Mouse (Mus musculus): ENCODE data around the gene Man2b1. TPM values are rescaled to one million over a fixed set of nuclear protein-coding genes. Genes with fewer than 3 reads are reported as not detected.

The Man2b1 gene
- polyA plus RNA-seq, 1 experiment from 2014 or later: 40.1 TPM

GRCm38 (mm10) chr8:85088771-85089170 lies 5.7 kb downstream of the Man2b1 start:
- H3K4me2 ChIP-seq (ENCODE audit: low read length): no peak overlapping the region
- ATAC-seq (replicated peaks; ENCODE audit: low FRiP score, low read depth): no peak
- DNase-seq (ENCODE audit: low spot score): no peak
- no peak overlapping the region for H3K9ac ChIP-seq (ENCODE audit: low read depth, low read length)
- no peaks in the 10 kb centered on the region for H3K9me3 ChIP-seq (replicated peaks; ENCODE audit: low read length)
- no peaks in the 10 kb centered on the region for H3K27me3 ChIP-seq (ENCODE audit: insufficient read depth, low read length)
- no peak overlapping the region for H3K27ac ChIP-seq
- peaks cover 34% of the 10 kb centered on the region for H3K36me3 ChIP-seq (ENCODE audit: insufficient read depth, low read length)
- no peak overlapping the region for H3K4me3 ChIP-seq (replicated peaks; ENCODE audit: low read depth, low read length)
- H3K4me1 ChIP-seq (replicated peaks; ENCODE audit: insufficient read depth, low read length): no peaks in the 10 kb centered on the region; the same call in 1 of the 2 replicates
- no peak for TF ChIP-seq CTCF (IDR thresholded peaks at IDR 0.05; ENCODE audit: low read depth)
- 90% methylated on average over 2 of the region's 2 CpGs for WGBS

DNA sequence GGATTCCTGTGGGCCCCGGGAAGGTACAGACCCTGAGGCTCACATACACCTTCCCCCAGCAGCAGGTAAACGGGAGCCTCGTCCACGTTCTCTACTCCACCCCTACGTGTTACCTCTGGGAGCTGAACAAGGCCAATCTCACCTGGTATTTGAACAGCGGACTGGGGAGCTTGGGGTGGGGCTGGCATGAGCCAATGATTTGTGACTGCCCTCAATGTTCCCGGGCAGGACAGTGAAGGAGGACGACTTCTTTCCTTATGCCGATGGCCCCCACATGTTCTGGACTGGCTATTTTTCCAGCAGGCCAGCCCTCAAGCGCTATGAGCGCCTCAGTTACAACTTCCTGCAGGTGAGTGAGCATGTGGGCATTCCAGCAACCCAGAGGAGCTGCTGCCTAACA lies 7.8 kb downstream of the Man2b1 start:
- H3K9ac ChIP-seq (ENCODE audit: low read depth, low read length): no peak overlapping the region
- no peak for TF ChIP-seq CTCF (IDR thresholded peaks at IDR 0.05; ENCODE audit: low read depth)
- H3K4me1 ChIP-seq (replicated peaks; ENCODE audit: insufficient read depth, low read length): no peaks in the 10 kb centered on the region
- no peak overlapping the region for H3K4me2 ChIP-seq (ENCODE audit: low read length)
- ATAC-seq (replicated peaks; ENCODE audit: low FRiP score, low read depth) (no peak), DNase-seq (ENCODE audit: low spot score) (no peak)
- H3K27me3 ChIP-seq (ENCODE audit: insufficient read depth, low read length): no peaks in the 10 kb centered on the region
- peaks cover 43% of the 10 kb centered on the region; the same call in 1 of the 2 replicates for H3K36me3 ChIP-seq (ENCODE audit: insufficient read depth, low read length)
- H3K9me3 ChIP-seq (replicated peaks; ENCODE audit: low read length): no peaks in the 10 kb centered on the region
- no peak overlapping the region for H3K4me3 ChIP-seq (replicated peaks; ENCODE audit: low read depth, low read length)
- no peak overlapping the region for H3K27ac ChIP-seq
- WGBS: 89% methylated on average over 11 of the region's 11 CpGs

DNA sequence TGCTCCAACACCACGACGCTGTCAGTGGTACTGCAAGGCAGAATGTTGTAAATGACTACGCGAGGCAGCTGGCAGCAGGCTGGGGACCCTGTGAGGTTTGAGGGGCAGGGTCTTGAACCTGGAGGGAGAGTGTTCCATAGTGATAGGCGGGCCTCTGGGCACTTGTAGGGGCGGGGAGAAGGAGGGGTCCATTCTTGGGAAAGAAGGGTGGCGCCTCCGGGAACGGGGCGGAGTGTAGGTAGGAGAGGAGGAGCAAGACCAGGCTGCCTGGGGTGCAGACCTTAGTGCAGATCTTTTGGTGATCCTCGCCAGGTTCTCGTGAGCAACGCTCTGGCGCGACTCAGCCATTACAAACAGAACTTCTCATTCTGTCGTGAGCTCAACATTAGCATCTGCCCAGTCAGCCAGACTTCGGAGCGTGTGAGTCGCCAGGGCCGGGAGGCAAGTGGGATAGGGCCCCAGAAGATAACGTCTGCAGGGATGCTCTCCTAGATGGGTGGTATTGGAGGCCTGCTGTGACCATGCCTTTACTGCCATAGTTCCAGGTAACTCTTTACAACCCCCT lies 8.5 kb downstream of the Man2b1 start:
- no peak for ATAC-seq (replicated peaks; ENCODE audit: low FRiP score, low read depth)

DNA sequence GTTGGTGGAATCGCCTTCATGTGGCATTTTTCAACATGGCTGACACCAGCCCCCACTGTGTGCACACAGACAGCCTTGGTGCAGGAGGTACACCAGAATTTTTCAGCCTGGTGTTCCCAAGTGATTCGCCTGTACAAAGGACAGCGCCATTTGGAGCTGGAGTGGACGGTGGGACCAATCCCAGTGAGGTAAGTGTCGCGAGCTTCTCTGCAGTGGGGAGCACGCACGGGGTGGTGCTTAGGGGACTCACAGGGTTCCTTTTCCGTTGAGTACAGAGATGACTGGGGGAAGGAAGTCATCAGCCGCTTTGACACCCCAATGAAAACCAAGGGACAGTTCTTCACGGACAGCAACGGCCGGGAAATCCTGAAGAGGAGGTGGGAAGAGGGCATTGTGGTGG lies 12.0 kb downstream of the Man2b1 start:
- WGBS: 92% methylated on average over 13 of the region's 13 CpGs
- no peak overlapping the region for H3K4me3 ChIP-seq (replicated peaks; ENCODE audit: low read depth, low read length)

More for the DNA sequence above, 8.5 kb downstream of the Man2b1 start:
- no peak overlapping the region for H3K9ac ChIP-seq (ENCODE audit: low read depth, low read length)
- no peak overlapping the region for H3K27ac ChIP-seq
- 47% methylated on average over 21 of the region's 21 CpGs for WGBS
- no peaks in the 10 kb centered on the region for H3K4me1 ChIP-seq (replicated peaks; ENCODE audit: insufficient read depth, low read length)
- no peaks in the 10 kb centered on the region for H3K9me3 ChIP-seq (replicated peaks; ENCODE audit: low read length)
- no peak overlapping the region for H3K4me2 ChIP-seq (ENCODE audit: low read length)
- peaks cover 47% of the 10 kb centered on the region for H3K36me3 ChIP-seq (ENCODE audit: insufficient read depth, low read length)
- TF ChIP-seq CTCF (IDR thresholded peaks at IDR 0.05; ENCODE audit: low read depth): no peak
- no peak overlapping the region for H3K4me3 ChIP-seq (replicated peaks; ENCODE audit: low read depth, low read length)
- H3K27me3 ChIP-seq (ENCODE audit: insufficient read depth, low read length): no peaks in the 10 kb centered on the region
- no peak for DNase-seq (ENCODE audit: low spot score)

DNA sequence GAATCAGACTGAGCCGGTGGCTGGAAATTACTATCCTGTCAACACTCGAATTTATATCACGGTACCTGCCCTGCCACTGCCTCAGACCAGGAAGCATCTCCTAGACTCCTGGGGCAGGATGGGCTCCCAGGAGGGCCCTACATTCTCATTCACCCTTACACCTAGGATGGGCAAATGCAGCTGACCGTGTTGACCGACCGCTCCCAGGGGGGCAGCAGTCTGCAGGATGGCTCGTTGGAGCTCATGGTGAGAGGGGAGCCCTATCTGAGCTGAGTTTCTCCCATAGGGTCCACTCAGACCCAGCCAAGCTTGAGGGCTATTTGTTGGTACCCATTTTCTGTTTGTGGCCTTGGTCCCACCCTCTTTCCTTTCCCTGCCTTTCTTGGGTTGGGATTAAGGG lies 12.5 kb downstream of the Man2b1 start:
- H3K4me1 ChIP-seq (replicated peaks; ENCODE audit: insufficient read depth, low read length): no peaks in the 10 kb centered on the region
- no peak for TF ChIP-seq CTCF (IDR thresholded peaks at IDR 0.05; ENCODE audit: low read depth)
- H3K4me3 ChIP-seq (replicated peaks; ENCODE audit: low read depth, low read length): no peak overlapping the region
- no peak overlapping the region for H3K27ac ChIP-seq
- no peak for ATAC-seq (replicated peaks; ENCODE audit: low FRiP score, low read depth)
- no peak for DNase-seq (ENCODE audit: low spot score)
- WGBS: 89% methylated on average over 7 of the region's 7 CpGs
- no peak overlapping the region for H3K4me2 ChIP-seq (ENCODE audit: low read length)
- no peaks in the 10 kb centered on the region for H3K9me3 ChIP-seq (replicated peaks; ENCODE audit: low read length)
- no peak overlapping the region for H3K9ac ChIP-seq (ENCODE audit: low read depth, low read length)
- H3K27me3 ChIP-seq (ENCODE audit: insufficient read depth, low read length): no peaks in the 10 kb centered on the region
- H3K36me3 ChIP-seq (ENCODE audit: insufficient read depth, low read length): peaks cover 43% of the 10 kb centered on the region

More for the DNA sequence above, 12.0 kb downstream of the Man2b1 start:
- Histone ChIP-seq H3K4me2 (ENCODE audit: low read length) (no peak overlapping the region), H3K9me3 (replicated peaks; ENCODE audit: low read length) (no peaks in the 10 kb centered on the region), H3K36me3 (ENCODE audit: insufficient read depth, low read length) (peaks cover 43% of the 10 kb centered on the region), H3K27ac (no peak overlapping the region), H3K27me3 (ENCODE audit: insufficient read depth, low read length) (no peaks in the 10 kb centered on the region), H3K9ac (ENCODE audit: low read depth, low read length) (no peak overlapping the region), H3K4me1 (replicated peaks; ENCODE audit: insufficient read depth, low read length) (no peaks in the 10 kb centered on the region)
- TF ChIP-seq CTCF (IDR thresholded peaks at IDR 0.05; ENCODE audit: low read depth): no peak
- DNase-seq (ENCODE audit: low spot score) (no peak), ATAC-seq (replicated peaks; ENCODE audit: low FRiP score, low read depth) (no peak)

DNA sequence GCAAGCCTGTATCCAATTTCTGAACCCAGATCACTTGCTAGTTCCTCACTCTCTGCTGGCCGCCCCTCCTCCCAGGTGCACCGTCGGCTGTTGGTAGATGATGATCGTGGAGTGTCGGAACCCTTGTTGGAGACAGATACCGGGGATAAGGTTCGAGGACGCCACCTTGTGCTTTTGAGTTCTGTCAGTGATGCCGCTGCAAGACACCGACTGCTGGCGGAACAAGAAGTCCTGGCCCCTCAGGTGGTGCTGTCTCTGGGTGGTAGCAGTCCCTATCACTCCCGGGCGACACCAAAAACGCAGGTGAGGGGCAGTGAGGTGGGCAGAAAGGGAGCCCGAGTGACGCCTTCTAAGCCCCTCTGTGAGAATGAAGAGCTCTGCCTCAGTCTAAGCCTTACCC lies 13.1 kb downstream of the Man2b1 start:
- no peak overlapping the region for H3K4me3 ChIP-seq (replicated peaks; ENCODE audit: low read depth, low read length)
- ATAC-seq (replicated peaks; ENCODE audit: low FRiP score, low read depth) (no peak), DNase-seq (ENCODE audit: low spot score) (no peak)
- WGBS: 85% methylated on average over 16 of the region's 16 CpGs
- H3K36me3 ChIP-seq (ENCODE audit: insufficient read depth, low read length): peaks cover 43% of the 10 kb centered on the region
- no peaks in the 10 kb centered on the region for H3K4me1 ChIP-seq (replicated peaks; ENCODE audit: insufficient read depth, low read length)
- H3K9me3 ChIP-seq (replicated peaks; ENCODE audit: low read length): no peaks in the 10 kb centered on the region
- H3K4me2 ChIP-seq (ENCODE audit: low read length): no peak overlapping the region
- no peak overlapping the region for H3K9ac ChIP-seq (ENCODE audit: low read depth, low read length)
- TF ChIP-seq CTCF (IDR thresholded peaks at IDR 0.05; ENCODE audit: low read depth): no peak
- no peak overlapping the region for H3K27ac ChIP-seq
- H3K27me3 ChIP-seq (ENCODE audit: insufficient read depth, low read length): no peaks in the 10 kb centered on the region

- no peak for TF ChIP-seq CTCF (IDR thresholded peaks at IDR 0.05; ENCODE audit: low read depth)
- no peaks in the 10 kb centered on the region for H3K27me3 ChIP-seq (ENCODE audit: insufficient read depth, low read length)
- 88% methylated on average over 4 of the region's 4 CpGs for WGBS
- H3K36me3 ChIP-seq (ENCODE audit: insufficient read depth, low read length): peaks cover 40% of the 10 kb centered on the region
- H3K4me2 ChIP-seq (ENCODE audit: low read length): no peak overlapping the region
- ATAC-seq (replicated peaks; ENCODE audit: low FRiP score, low read depth): no peak
- H3K4me3 ChIP-seq (replicated peaks; ENCODE audit: low read depth, low read length): no peak overlapping the region
- H3K27ac ChIP-seq: no peak overlapping the region
- no peak for DNase-seq (ENCODE audit: low spot score)
- no peaks in the 10 kb centered on the region for H3K9me3 ChIP-seq (replicated peaks; ENCODE audit: low read length)
- no peak overlapping the region for H3K9ac ChIP-seq (ENCODE audit: low read depth, low read length)
- no peaks in the 10 kb centered on the region for H3K4me1 ChIP-seq (replicated peaks; ENCODE audit: insufficient read depth, low read length)
Measured at GRCm38 (mm10) chr8:85096850-85097249, 13.8 kb downstream of the Man2b1 start.
